ENCODE assay signal across 13 mouse cellular contexts in genomic region chr10:58401838-58402237, GRCm38 (mm10). TPM values are rescaled to one million over a fixed set of nuclear protein-coding genes. Genes with fewer than 3 reads are reported as not detected.
DNase-seq lines count a peak whose midpoint lies in the region; ATAC-seq and TF ChIP-seq lines count a peak whose summit lies in the region.
"Had no signal": no experiment of that assay in that cellular context is flagged by ENCODE, and none has a peak within 500 bp of the region (broad histone marks: within the 10 kb centered on the region; RNA-seq: fewer than 3 reads in every experiment).

No protein-coding gene starts in this region.

- no peak for DNase-seq in frontal cortex, postnatal 36 days (ENCODE audit: low spot score in 2 of 2)
- peak; percentile 48 for DNase-seq in left cerebral cortex, adult 11 months (ENCODE audit: low spot score)
- no peak for DNase-seq in left cerebral cortex, postnatal 10 days (ENCODE audit: extremely low spot score in 1 of 2, low spot score in 2 of 2)
- peak; percentile 60 for DNase-seq in cerebellum, adult 9-11 months
- DNase-seq in adrenal gland, postnatal 25 days = no peak
- DNase-seq: adrenal gland, postnatal 14 days; kidney, adult 2 months; lung, embryonic 14.5 days; spleen, adult 18-20 months had no signal

- 35% methylated on average over 3 of the region's 3 CpGs for WGBS in olfactory bulb, adult 2 months

- ATAC-seq in frontal cortex, adult (ENCODE audit: low TSS enrichment) = peak; percentile 85

- H3K4me1 ChIP-seq in olfactory bulb, adult 2 months (ENCODE audit: control insufficient read depth, insufficient read depth, low read length) = no peaks in the 10 kb centered on the region; the same call in 1 of the 2 replicates
- H3K4me1 ChIP-seq: limb, embryonic 15.5 days; midbrain, embryonic 10.5 days had no signal

- H3K4me3 ChIP-seq in olfactory bulb, adult 2 months (ENCODE audit: insufficient read depth, low read depth, low read length) = no peak overlapping the region
- H3K4me3 ChIP-seq: limb, embryonic 15.5 days; midbrain, embryonic 10.5 days had no signal

- TF ChIP-seq POLR2A in olfactory bulb, adult 2 months (IDR thresholded peaks at IDR 0.05; ENCODE audit: insufficient read depth, low read depth, low read length) = no peak

- no peak for TF ChIP-seq CTCF in olfactory bulb, adult 2 months (IDR thresholded peaks at IDR 0.05; ENCODE audit: insufficient read depth, low read depth, low read length)

- peak overlapping the region; percentile 55 for H3K27ac ChIP-seq in olfactory bulb, adult 2 months (ENCODE audit: insufficient read depth, low read depth, low read length)
- H3K27ac ChIP-seq: limb, embryonic 15.5 days; midbrain, embryonic 10.5 days had no signal

- intact Hi-C loops in left cerebral cortex, postnatal 10 days (cut with DNase I) = no loop called here

RNA-seq across cellular contexts. Expression of gene Ranbp2, which starts 44.9 kb away (rescaled TPM):
- 10 to 100 TPM; 65.0 to 67.5 TPM for total RNA-seq in left cerebral cortex, postnatal 10 days (2021)
- 82.6 TPM in 1 of 2 replicates, not detected in the other for polyA plus RNA-seq in olfactory bulb, adult 2 months (2012; ENCODE audit: insufficient read depth, insufficient read length, low replicate concordance, missing spikeins)
- 69.2 and 73.2 TPM in 2 replicates for total RNA-seq in adrenal gland, postnatal 25 days (2021)

Comparison
In these comparisons a context has a peak if more than half of its experiments do, and no peak if none do; other contexts are left out.
1. DNase-seq: peak in left cerebral cortex, adult 11 months (single experiment) and cerebellum, adult 9-11 months (single experiment); none in frontal cortex, postnatal 36 days (0 of 2), left cerebral cortex, postnatal 10 days (0 of 2) and adrenal gland, postnatal 25 days (single experiment).